Comparison of ENCODE assay signal across 20 mouse cellular contexts in the genomic region with DNA sequence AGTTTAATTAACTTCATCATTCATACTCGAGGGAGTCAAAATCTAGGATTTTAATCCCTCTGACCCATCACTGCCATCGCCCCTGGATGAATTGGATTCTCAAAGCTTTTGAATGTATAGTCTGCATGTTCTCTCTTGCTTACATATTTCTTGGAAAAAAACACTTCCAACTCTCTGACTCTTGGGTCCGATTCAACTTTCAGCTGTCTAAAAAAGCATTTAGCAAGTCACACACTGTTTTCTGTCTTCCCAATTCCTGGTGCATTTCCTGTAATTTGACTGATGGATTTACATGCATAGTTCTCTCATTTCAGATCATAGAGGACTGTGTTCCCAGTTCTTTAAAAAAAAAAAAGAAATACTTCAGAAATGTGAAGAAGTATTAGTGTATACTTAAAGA.
DNase-seq lines count a peak whose midpoint lies in the region; ATAC-seq and TF ChIP-seq lines count a peak whose summit lies in the region.
"Had no signal": no experiment of that assay in that cellular context is flagged by ENCODE, and none has a peak within 500 bp of the region (broad histone marks: within the 10 kb centered on the region; RNA-seq: fewer than 3 reads in every experiment).

No protein-coding gene starts in this region.

- no peaks in the 10 kb centered on the region for H3K9me3 ChIP-seq in lung, embryonic 15.5 days
- no peaks in the 10 kb centered on the region for H3K9me3 ChIP-seq in lung, postnatal 0 days (ENCODE audit: low read length)
- H3K9me3 ChIP-seq: forebrain, embryonic 13.5 days; forebrain, embryonic 15.5 days had no signal

- peak overlapping the region; percentile 44 for H3K27ac ChIP-seq in lung, embryonic 15.5 days
- no peak overlapping the region for H3K27ac ChIP-seq in lung, postnatal 0 days (ENCODE audit: low read length)
- H3K27ac ChIP-seq: embryonic facial prominence, embryonic 13.5 days; embryonic facial prominence, embryonic 15.5 days; forebrain, embryonic 13.5 days; forebrain, embryonic 15.5 days had no signal

- peaks cover 8% of the 10 kb centered on the region; the same call in 1 of the 2 replicates for H3K4me1 ChIP-seq in lung, embryonic 15.5 days
- H3K4me1 ChIP-seq in lung, postnatal 0 days (ENCODE audit: insufficient read depth, low read depth, low read length): 0 out of 2 replicates have a peak, but pooled peaks cover 2% of the 10 kb centered on the region
- H3K4me1 ChIP-seq: embryonic facial prominence, embryonic 13.5 days; embryonic facial prominence, embryonic 15.5 days; forebrain, embryonic 13.5 days; forebrain, embryonic 15.5 days had no signal

- no peak overlapping the region for H3K9ac ChIP-seq in lung, embryonic 15.5 days
- H3K9ac ChIP-seq in lung, postnatal 0 days (replicated peaks; ENCODE audit: low read depth): no peak overlapping the region
- H3K9ac ChIP-seq: embryonic facial prominence, embryonic 13.5 days; embryonic facial prominence, embryonic 15.5 days; forebrain, embryonic 13.5 days; forebrain, embryonic 15.5 days; forebrain, postnatal 0 days had no signal

- no peak overlapping the region for H3K4me2 ChIP-seq in lung, embryonic 15.5 days
- no peak overlapping the region for H3K4me2 ChIP-seq in lung, postnatal 0 days (replicated peaks; ENCODE audit: low read depth, low read length)
- H3K4me2 ChIP-seq: embryonic facial prominence, embryonic 13.5 days; embryonic facial prominence, embryonic 15.5 days; forebrain, embryonic 13.5 days; forebrain, embryonic 15.5 days had no signal

- 44% methylated on average over 3 of the region's 3 CpGs for WGBS in lung, embryonic 15.5 days
- WGBS in lung, postnatal 0 days: 55% methylated on average over 3 of the region's 3 CpGs

- H3K4me3 ChIP-seq in lung, embryonic 15.5 days: no peak overlapping the region
- H3K4me3 ChIP-seq in lung, postnatal 0 days (ENCODE audit: low read depth, low read length): no peak overlapping the region
- H3K4me3 ChIP-seq: embryonic facial prominence, embryonic 13.5 days; embryonic facial prominence, embryonic 15.5 days; forebrain, embryonic 13.5 days; forebrain, embryonic 15.5 days had no signal

- ATAC-seq in lung, embryonic 15.5 days (ENCODE audit: borderline replicate concordance, extremely low read depth, low FRiP score, low TSS enrichment): no peak
- no peak for ATAC-seq in lung, postnatal 0 days
- ATAC-seq: forebrain, embryonic 13.5 days; forebrain, embryonic 15.5 days; forebrain, postnatal 0 days had no signal

- no peak for TF ChIP-seq EP300 in lung, postnatal 0 days (IDR thresholded peaks at IDR 0.05)

- no peaks in the 10 kb centered on the region for H3K27me3 ChIP-seq in lung, embryonic 15.5 days
- no peaks in the 10 kb centered on the region for H3K27me3 ChIP-seq in lung, postnatal 0 days (replicated peaks; ENCODE audit: insufficient read depth, low read length)
- H3K27me3 ChIP-seq: embryonic facial prominence, embryonic 13.5 days; embryonic facial prominence, embryonic 15.5 days; forebrain, embryonic 13.5 days; forebrain, embryonic 15.5 days had no signal

- TF ChIP-seq CTCF in lung, postnatal 0 days (IDR thresholded peaks at IDR 0.05): no peak

- H3K36me3 ChIP-seq in lung, embryonic 15.5 days: no peaks in the 10 kb centered on the region
- no peaks in the 10 kb centered on the region for H3K36me3 ChIP-seq in lung, postnatal 0 days (ENCODE audit: insufficient read depth, low read length)
- H3K36me3 ChIP-seq: embryonic facial prominence, embryonic 13.5 days; embryonic facial prominence, embryonic 15.5 days; forebrain, embryonic 15.5 days had no signal

- DNase-seq in lung, postnatal 14 days: no peak
- DNase-seq in lung, postnatal 0 days (ENCODE audit: low spot score): peak; percentile 52
- no peak for DNase-seq in lung, postnatal 36 days
- no peak for DNase-seq in urinary bladder, postnatal 36 days (ENCODE audit: low spot score in 2 of 2)
- DNase-seq: adrenal gland, adult 2 months; adrenal gland, postnatal 10 days; adrenal gland, postnatal 25 days; cerebellum, adult 11 months; cerebellum, adult 18-20 months; cerebellum, adult 8-10 months; cerebellum, adult 9-11 months; cerebellum, postnatal 14 days; cerebellum, postnatal 36 days; embryo, embryonic 11 days; forebrain, postnatal 0 days had no signal
